In the genomic region with DNA sequence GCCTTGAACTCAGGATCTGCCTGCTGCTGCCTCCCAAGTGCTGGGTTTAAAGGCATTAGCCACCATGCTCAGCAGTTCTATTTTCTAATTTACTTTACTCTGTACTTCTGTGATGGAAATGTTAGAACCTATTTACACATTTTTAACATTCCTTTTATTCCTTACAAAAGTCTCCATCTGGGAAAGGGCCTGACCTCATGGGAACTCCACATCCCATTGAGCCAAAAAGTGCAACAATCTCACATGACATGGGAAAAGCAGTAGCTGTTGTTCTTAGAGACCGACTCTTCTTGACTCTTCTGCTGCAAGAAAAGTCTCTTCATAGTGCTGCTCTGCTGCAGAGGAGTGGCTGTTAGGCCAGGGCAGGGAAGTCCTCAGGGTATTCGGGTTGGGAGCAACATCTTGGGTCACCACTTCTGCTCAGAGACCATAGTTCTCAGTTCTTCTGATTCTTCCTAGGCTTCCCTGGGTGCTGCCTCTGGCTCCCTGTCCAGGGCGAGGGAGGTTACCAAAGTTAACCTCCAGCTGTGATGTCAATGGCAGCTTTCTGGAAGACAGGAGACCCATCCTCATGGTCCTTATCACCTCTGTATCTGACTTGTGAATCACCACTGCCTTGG, we compare ENCODE assay signal across 14 mouse cellular contexts.
"Had no signal": no experiment of that assay in that cellular context is flagged by ENCODE, and none has a peak within 500 bp of the region (broad histone marks: within the 10 kb centered on the region; RNA-seq: fewer than 3 reads in every experiment).

No protein-coding gene starts in this region.

- DNase-seq: lung, adult 18-20 months; lung, embryonic 14.5 days; lung, postnatal 10 days; lung, postnatal 4 days; midbrain, embryonic 14.5 days; retina, postnatal 1 day; right cerebral cortex, adult 18-20 months; right cerebral cortex, postnatal 25 days; right cerebral cortex, postnatal 4 days; spleen, adult 18-20 months; thymus, adult 18-20 months; thymus, postnatal 14 days; thymus, postnatal 36 days had no signal

- ATAC-seq: midbrain, embryonic 16.5 days had no signal
